Mouse (Mus musculus) gonadal fat pad, adult 2 months (tissue): ENCODE measurements around the gene I830077J02Rik. TPM values are rescaled to one million over a fixed set of nuclear protein-coding genes. Genes with fewer than 3 reads are reported as not detected.
"Not testable (repeated sequence)": the region's sequence is repeated elsewhere in the genome, so short reads cannot be mapped to it uniquely, and the experiment has no call there.

Experiments
- DNase-seq: peaks from one replicate; pipeline ENCODE4 v3.0.0-alpha.2; 2012; ENCODE audit warnings: low read depth
- polyA plus RNA-seq: library from polyadenylated mRNA; depleted of rRNA; stranded (reverse); fragments of >200 nt; gene quantifications from 2 replicates; pipeline ENCODE4 v1.2.3, GENCODE M21; 2012; rRNA removed

Gene I830077J02Rik
- polyA plus RNA-seq, result 0.63 and 0.84 TPM in 2 replicates

DNA sequence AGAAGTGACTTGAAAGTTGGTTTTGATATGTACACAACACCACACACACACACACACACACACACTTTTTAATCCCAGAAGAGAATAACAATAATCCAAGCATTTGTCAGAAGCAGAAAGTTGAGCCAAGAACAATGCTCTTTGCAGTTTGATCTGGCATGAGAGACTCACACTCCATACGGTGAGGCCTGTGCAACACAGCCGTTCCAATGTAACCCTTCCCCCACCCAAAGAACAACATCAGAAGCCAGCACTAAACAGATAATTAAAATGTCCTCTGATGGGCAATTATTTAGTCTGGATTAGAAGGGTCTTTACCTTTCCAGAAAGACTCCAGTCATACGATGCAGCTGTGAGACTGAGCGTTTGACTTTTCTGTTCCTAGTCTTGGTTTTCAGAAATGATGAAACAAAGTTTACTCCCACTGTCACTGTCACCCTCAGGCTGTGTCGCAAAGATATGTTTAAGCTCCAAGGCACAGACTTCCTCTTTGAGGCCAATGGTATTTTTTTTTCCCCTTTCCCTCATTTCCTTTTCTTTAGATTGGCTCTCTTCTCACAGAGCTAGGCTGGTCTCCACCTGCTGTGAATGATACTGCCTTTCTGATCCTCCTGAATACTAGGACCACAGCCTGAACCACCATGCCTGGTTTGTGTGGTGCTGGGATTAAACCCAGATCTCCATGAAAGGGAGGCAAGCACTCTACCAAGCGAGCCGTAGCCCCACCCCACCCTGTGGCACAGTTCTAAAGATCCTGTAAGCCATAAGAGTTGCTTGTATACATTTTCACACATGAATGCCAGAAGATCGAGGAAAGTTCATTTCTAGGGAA lies at the start of gene I830077J02Rik:
Gene I830077J02Rik (minus strand): TSS at position 425 of the 832 bp plus-strand sequence.
- no peak for DNase-seq

DNA sequence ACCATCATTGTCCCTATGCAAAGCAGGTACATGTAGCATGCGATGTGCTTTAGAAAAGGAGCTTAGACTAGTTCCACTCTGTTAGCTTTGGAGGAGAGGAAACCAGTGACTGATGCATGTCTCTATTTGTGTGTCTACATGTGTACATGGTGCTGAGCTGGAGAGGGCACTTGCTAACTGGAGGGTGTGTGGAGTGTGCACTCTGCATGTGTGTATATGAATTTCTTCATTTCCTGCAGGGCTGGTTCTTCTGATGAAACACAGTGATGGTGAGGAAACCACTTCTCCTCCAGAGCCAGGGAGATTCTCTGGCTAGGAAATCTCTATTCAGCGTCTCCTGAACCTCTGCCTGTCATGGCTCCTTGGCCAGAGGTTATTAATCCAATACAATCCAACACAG lies 41.7 kb upstream of the I830077J02Rik start:
- DNase-seq, result no peak

DNA sequence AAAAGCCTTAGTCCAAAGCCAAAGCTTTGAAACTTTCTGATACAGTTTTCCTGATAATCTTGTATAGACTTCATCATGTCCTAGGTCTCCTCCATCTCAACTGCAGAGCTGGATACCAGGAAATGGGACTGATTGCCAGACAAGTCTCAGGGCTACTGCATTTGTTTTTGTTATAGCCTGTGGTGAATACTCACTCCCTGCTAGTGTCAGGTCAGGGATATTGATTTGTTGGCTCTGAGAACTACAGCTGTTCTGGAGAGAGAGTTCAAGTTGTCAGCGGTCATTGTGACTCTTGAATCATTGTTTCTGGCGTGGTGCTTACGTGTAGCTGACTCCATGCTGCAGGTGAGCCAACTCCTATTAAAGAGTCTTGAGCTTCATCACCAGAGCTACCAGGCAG lies 40.9 kb upstream of the I830077J02Rik start, which contains the start of gene Ovgp1:
Gene Ovgp1 (plus strand): TSS at position 301 of the 400 bp plus-strand sequence.
- DNase-seq, result no peak

DNA sequence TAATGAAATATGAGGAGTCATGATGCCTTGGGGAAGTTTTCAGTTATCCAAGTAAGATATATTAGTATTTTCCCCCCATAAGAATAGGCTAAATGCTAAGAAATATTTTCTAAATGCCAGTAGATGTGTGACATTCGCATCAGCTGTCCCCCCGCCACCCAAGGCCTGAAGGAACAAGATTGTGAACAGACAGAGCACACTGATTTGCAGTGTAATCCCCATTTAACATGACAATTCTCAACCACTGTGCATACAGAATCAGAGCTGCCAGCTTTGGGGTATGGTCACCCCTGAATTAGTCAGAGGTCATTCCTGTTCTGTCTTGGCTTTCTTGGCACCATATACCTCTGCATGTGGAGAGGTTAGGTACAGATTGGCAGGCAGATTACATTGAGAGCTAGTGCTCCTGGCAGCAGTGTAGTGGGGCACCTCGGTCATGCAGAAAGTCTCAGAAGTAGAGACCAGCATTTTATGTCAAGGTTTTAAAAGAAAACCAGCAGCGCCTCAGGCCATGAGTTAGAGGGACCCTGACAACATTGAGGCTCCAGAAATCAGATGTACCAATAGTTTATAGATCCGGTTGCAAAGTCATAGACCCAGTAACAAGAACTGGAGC lies 39.5 kb upstream of the I830077J02Rik start:
- no peak for DNase-seq

DNA sequence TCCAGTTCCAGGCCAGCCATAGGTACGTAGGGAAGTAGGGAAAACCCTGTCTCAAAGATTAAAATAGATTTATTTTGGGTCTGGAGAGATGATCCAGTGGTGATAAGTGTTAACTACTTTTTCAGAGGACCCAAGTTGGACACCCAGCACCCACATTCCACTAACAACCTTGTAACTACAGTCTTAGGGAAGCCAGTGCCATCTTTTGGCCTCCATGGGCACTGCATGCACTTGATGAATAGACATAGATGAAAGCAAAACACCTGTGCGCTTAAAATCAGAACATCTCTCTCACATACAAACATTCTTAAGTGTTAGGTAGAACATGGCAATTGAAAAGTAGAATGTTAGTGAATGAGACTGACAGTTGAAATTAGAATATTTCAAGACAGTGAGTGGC lies 28.2 kb upstream of the I830077J02Rik start:
- no peak for DNase-seq

DNA sequence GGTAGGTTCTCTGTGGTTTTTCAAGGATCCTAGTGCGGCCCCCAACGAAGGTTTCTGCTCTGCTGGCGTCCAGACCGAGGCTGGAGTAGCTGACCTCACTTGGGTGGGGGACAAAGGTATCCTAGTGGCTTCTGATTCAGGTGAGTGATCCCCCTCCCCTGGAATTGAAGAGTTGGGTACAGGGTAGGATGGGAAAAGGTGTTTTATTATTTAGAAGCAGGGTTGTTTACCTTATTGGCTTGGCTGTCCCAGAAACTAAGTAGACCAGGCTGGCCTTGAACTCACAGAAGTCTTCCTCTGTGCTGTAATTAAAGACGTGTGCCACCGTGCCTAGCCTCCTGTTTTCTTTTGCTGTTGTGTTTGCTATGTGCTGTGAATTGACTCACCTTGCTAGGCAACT lies 27.5 kb upstream of the I830077J02Rik start, which contains the start of gene Atp5f1:
Gene Atp5f1 (minus strand): TSS at position 101 of the 400 bp plus-strand sequence.
- no peak for DNase-seq

DNA sequence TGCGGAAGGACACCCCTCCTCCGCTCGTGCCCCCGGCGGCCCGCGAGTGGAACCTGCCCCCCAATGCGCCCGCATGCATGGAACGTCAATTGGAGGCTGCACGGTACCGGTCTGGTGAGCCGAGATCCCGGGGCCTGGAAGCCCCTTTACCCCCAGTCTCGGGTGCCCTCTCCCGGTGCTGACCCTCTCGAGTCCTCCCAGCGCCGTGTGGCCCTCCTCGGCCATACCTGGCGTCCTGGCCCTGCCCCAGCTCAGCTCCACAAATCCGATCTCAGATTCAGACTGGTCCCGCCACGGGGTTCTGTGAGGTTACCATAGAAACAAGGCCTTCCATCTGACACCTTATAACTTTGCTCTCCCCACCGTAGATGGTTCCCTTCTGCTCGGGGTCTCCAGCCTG lies 27.1 kb upstream of the I830077J02Rik start:
- no peak for DNase-seq

DNA sequence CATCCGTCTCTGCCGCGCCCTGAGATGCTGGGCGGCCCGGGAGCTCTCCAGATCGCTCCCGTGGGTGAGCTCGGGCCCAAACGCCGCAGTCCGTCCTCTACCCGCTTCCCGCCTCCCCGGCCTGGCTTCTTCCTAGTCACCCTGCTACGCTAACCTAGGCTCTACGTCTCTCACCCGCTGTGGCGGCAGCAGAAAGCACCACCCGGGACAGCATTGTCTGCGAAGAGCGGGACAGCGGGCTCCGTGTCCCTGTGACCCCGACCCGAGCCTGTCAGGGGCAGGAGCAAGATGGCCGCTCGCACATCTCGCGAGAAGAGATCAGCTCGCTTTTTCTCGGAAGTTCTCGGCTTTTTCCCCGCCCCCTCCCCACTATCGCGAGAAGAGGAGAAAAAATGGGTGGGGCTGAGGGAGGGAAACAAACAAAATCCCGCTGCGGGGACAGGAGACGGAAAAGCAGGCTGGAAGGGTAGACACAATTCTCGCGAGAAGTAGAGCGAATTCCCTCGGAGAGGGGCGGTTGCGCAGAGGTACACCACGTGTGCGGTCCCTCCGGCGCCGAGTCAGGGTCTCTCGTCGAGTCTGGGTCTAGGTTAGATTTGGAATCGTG lies 26.6 kb upstream of the I830077J02Rik start, which contains the start of gene Wdr77:
Gene Wdr77 (plus strand): TSS at position 396 of the 607 bp plus-strand sequence.
- DNase-seq, result peak; percentile 93

DNA sequence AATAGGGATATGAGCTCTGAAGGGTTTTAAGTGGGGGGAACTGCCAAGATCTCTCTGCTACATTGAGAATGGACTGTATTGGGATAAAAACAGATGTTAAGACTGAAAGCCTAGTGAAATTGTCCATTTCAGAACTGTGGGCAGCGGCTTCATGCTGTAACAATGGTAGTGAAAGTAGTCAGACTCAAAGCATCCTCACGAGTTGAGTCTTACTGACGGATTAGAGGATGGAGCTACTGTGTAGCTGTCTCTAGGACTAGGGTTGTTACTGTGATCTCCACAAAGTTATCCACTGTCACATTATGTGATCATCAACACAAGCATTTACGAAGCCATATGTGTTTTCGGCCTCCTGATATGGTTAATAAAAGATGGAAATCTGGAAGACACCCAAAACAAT lies 25.7 kb upstream of the I830077J02Rik start:
- no peak for DNase-seq

DNA sequence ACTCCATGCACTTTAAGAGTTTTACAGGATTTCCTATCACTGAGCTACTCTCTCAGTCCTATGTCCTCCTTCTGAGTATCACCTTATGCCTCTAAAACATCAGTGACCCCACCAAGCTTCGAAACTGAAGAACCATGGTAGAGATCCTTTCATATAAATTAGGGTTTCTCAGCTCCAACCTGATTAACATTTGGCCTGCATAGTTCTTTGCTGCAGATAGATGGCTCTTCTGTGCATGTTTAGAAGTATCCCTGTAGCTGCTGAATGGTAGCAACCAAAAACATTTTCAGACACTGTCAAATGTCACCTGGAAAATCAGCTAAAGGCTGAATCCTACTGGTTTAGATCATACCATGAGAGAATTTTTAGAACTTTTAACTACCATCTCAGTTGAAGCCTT lies 24.8 kb upstream of the I830077J02Rik start:
- no peak for DNase-seq

DNA sequence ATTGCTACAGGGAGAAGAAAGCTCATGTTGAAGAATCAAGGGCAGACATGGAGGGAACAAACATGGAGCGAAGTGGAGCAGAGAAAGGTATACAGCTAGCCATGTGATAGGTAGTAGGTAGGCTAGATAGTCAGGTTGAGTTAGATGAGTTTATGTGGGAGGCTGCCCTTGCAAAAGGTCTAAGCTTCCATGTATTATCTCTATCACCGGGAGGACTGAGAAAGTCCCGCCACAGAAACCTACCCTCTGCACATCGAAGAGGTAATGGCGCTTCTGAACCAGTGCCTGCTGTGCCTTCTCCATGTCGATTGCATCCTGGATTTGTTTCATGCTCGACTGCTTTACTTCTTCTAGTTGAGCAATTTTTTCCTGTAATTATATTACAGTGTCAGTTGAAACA lies 18.9 kb upstream of the I830077J02Rik start:
- DNase-seq, result no peak

DNA sequence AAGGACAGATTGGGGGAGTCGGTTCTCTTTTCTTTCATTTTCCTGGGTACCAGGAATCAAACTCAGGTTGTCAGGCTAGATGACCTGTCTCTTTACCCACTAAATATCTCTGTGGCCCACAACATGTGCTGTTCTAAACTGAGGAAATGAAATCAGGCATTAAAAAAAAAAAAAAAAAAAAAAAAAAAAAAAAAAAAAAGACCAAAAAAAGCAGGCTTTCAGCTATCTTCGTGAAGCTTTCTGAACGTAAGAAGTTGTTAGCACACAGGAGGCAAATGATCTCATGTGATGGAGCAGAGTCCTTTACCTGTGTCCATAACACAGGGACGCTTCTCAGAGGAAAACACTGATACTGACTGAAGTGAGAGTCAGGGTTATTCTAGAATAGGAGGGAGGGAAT lies 3.6 kb upstream of the I830077J02Rik start:
- DNase-seq, result no peak

DNA sequence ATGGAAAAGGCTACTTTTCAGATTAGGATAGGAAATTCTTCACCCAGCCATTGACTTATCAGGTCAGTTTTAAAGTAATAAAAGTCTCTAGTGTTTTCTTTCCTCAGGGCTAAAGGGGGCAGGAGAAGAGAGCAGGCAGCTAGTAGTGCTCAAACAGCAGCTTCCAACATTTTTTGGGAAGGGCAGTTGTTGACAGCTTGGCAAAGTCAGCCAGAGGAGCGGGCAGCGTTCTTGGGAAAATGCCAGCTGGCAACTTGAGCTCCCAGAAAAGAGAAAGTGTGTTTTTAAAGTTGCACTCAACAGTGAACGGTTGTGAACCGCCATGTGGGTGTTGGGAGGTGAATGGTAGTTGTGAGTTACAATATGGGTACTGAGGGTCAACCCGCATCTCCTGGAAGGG lies 2.6 kb upstream of the I830077J02Rik start:
- no peak for DNase-seq

DNA sequence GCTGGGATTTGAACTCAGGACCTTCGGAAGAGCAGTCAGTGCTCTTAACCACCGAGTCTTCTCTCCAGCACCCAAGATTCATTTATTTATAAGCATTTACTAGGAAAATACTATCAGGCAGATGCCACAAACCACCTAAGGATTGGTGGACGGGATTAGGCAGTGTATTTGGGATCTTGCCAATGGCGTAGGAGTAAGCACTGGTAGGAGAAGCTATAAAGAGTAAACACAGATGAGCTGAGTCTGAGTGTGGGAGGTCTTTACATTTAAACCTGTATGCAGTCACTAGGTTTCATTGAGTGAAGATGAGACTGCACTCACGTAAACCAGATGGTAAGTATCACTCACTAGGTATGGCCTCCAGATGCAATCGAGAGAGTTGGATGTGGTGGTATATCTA lies 1.5 kb upstream of the I830077J02Rik start:
- DNase-seq, result no peak

DNA sequence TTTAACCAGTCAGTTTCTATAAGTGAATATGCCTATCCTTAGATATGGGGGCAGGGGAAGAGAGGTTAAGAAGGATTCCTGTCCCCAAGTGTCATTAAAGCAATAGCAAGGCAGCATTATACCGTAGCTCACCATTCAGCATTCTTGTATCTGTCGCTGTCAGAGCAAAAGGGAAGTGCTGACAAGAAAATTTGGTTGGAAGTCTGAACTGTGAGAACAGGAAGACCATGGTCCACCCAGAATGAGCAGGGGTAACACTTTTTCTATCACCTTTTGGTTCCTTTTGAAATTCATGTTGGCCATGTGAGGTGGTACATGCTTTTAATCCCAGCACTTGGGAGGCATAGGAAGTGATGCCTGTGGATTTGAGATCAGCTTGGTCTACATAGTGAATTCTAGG lies 1.4 kb downstream of the I830077J02Rik start:
- no peak for DNase-seq

DNA sequence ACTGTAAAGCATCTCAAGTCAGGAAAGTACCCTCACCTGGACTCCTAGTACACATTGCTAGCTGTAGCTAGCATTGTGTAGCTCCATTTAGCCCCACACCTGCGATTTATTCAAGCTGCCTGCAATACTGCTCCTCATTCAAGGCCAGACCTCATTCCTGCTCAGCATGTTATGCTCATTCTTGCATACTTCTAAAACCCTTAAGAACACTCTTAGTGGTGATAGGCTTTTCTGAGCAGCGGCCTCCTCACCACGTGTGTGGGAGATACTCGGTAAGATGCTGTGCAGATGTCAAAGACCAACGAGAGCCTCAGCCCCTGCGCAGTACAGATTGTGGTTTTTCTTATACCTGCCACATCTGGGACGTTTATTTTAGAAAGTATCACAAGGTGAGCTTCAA lies 2.6 kb downstream of the I830077J02Rik start:
- no peak for DNase-seq

DNA sequence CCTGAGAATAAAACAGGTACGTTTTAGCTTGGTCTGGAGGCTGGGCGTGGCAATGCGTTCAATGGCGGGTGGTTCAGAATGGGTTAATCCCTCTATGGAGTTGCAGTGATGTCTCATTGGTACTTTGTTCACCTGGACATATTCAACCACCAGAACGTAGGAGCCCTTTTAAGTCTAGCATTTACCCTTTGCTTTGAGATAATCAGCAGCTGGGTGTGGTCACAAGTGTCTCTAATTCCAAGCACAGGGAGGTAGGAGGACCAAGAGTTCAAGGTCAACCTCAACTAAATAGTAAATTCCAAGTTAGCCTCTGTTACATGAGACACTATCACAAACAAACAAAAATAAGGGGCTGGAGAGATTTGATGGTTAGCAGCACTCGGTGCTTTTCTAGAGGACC lies 3.7 kb downstream of the I830077J02Rik start:
- no peak for DNase-seq

DNA sequence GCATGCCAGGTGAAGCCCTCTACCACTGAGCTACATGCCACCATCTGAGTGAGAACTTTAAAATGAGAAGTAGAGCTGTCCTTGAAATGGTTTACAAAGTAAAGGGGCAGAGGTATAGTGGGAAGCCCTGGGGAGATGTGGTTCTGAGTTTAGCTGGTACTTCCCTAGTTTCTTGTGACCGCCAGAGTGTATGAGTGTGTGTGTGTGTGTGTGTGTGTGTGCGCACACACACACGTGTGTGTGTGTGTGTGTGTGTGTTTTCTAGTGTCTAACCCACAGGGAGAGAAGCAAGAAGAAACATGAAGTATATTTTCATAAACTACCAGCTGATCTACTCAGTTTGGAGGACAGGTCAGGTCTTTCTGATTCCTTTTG lies 4.3 kb downstream of the I830077J02Rik start:
- no peak for DNase-seq

DNA sequence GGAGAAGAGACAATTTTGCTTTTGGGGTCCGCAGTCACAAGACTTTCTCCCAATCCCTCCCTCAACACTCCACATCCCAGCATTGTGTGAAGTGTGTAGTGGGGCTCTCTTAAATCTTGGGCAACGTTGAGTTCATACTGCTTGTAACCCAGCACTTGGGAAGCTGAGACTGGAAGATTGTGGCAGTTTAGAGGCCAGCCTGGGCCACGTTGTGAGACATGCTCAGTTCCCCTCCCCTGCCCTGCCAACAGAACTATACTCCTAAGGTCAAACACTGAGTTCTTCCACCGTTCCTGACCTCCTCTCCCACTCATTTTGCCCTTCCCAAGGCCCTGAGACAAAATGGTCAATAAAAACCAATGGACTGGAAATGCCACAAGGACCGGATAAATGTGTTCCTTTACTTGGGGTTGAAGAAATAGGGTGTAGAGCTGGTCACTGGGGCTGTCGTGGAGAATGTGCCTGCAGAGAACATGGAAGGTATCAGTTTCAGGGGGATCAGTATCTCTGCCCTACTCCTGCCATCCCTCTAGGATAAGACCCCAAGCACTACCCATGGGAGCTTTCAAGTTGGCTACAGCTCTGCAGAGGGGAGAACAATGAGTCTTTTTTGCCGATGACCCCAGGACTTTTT lies 4.8 kb downstream of the I830077J02Rik start:
- DNase-seq, result no peak

DNA sequence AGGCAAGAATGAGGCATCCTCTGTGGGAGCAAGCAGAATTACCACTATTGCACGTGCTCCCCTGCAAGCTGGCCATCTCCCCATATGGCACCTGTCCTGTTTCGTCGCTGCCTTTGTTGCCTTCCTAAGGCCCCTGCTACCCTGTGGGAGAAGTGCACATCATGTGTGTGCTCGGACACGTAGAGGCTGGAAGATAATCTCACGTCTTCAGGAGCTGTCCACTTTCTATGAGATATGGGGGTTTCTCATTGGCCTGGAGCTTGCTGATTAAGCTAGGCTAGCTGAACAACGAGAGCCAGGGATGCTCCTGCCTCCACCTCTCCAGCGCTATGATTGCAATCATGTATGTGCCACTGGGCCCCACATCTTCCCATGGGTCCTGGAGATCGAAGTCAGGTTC lies 7.8 kb downstream of the I830077J02Rik start:
- no peak for DNase-seq

DNA sequence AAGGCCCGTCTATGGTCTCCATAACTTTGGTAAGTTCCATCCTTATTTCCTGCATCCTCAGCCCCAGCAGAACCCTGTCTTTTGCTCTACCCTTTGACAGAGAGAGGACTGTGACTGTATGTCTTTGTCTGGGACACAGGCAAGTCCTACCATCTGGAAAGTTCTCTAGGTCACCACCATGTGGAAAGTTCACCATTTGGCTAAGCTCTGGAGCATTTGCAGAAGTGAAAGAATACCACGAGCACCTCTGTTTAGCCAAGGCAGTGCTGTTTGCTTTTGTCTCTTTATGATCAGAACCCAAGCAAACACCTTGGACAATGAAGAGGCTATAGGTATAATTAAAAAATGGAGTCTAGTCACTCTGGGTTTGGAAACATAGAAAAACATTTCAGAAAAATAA lies 10.5 kb downstream of the I830077J02Rik start:
- no peak for DNase-seq

DNA sequence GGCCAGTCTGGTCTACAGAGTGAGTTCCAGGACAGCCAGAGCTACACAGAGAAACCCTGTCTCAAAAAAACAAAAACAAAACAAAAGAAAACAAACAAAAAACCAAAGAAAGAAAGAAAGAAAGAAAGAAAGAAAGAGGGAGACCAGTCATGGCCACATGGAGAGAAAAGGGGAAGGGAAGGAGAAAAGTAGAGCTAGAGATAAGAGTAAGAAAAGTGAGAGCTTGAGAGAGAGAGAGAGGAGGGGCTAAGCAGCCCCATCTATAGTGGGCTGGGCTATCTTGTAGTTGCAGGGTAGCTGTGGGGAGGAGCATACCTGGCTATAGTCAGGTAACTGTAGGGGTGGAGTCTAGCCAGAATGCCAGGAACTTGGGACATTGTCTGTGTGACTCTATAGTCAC lies 11.7 kb downstream of the I830077J02Rik start:
- DNase-seq, result not testable (repeated sequence)
